Mouse (Mus musculus) MEL (cell line): ENCODE measurements around the gene Hrh1.

ENCODE experiments used
- CHD2 ChIP-seq: IDR thresholded peaks from 2 replicates; pipeline ENCODE4 v1.6.1; 2011; ENCODE audit warnings: low read length, improper control_type of control experiment
- CTCF ChIP-seq, 3 experiments: IDR thresholded peaks in 2 of 3; conservative IDR thresholded peaks in 1 of 3; 2 replicates each; pipeline ENCODE4 v1.5.1; 2011 to 2012; ENCODE audit warnings: low read length in 3 of 3, low read depth in 2 of 3, mild to moderate bottlenecking in 2 of 3, improper control_type of control experiment in 1 of 3, inconsistent platforms in 1 of 3, mixed read lengths in 1 of 3, moderate library complexity in 1 of 3; ENCODE audit not compliant: control insufficient read depth in 1 of 3, insufficient read depth in 1 of 3, poor library complexity in 1 of 3, severe bottlenecking in 1 of 3
- KAT2A ChIP-seq: conservative IDR thresholded peaks from 2 replicates; pipeline ENCODE4 v1.6.1; 2012; ENCODE audit warnings: low read depth, low read length, improper control_type of control experiment, inconsistent platforms
- NELFE ChIP-seq: IDR thresholded peaks from 2 replicates; pipeline ENCODE4 v1.6.1; 2011; ENCODE audit warnings: low read depth, low read length, improper control_type of control experiment

- TF ChIP-seq KAT2A (no peak), CTCF (IDR thresholded peaks at IDR 0.05 in 2 of 3, conservative IDR thresholded peaks at IDR 0.05 in 1 of 3; ENCODE audit: control insufficient read depth in 1 of 3, insufficient read depth in 1 of 3, low read depth in 2 of 3, low read length in 3 of 3, poor library complexity in 1 of 3, severe bottlenecking in 1 of 3) (no peak), CHD2 (no peak), NELFE (no peak)
Measured at GRCm38 (mm10) chr6:114425343-114425742, 27.6 kb downstream of the Hrh1 start.
